Mouse (Mus musculus) heart, adult 2 months (tissue): ENCODE data around the gene Arhgap25.

Experiments
- CTCF ChIP-seq: fragments of 200-600 bp; IDR thresholded peaks from 2 replicates; pipeline ENCODE4 v1.8.1; 2022; ENCODE audit warnings: antibody characterized with exemption, mild to moderate bottlenecking, moderate library complexity
- EP300 ChIP-seq: fragments of 200-500 bp; IDR thresholded peaks from 2 replicates; pipeline ENCODE4 v1.6.1; 2011; ENCODE audit warnings: low read depth, low read length, control low read depth; ENCODE audit not compliant: insufficient read depth

DNA sequence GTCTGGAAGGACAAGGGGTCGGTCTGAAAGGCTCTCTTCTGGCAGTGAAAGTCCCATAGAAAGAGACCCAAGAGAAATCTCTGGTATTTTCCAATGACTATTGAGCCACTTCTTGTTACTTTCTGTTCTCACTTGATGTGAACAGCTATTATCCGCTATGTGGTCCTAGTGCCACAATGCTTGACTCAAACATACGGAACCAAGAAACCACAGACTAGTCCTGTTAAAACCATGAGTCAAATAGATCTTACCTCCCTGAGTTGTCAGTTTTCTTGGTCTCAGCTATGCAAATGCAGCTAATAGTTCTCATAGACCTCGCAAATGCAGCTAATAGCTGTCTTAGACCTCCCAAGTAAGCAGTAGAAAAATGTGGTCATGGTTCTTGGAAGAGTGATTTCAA, 85.8 kb downstream of the Arhgap25 start:
- TF ChIP-seq CTCF (no peak), EP300 (no peak)
